Mouse (Mus musculus) E14TG2a.4 (cell line): ENCODE results near the gene Gm21983.

Source experiments
- H3K27me3 ChIP-seq: 2 replicates; pipeline ENCODE4 v1.6.1; 2014; ENCODE audit warnings: low read length, control low read depth; ENCODE audit not compliant: insufficient read depth
- H3K36me3 ChIP-seq: 2 replicates; pipeline ENCODE4 v1.6.1; 2014; ENCODE audit warnings: low read length, control low read depth; ENCODE audit not compliant: insufficient read depth
- H3K4me1 ChIP-seq: replicated peaks from 2 replicates; pipeline ENCODE4 v1.6.1; 2014; ENCODE audit warnings: low read depth, low read length, control low read depth
- H3K4me3 ChIP-seq: replicated peaks from 2 replicates; pipeline ENCODE4 v1.5.1; 2014; ENCODE audit warnings: mild to moderate bottlenecking, low read length
- H3K9me3 ChIP-seq: 2 replicates; pipeline ENCODE4 v1.6.1; 2014; ENCODE audit warnings: low read length, control low read depth
- CTCF ChIP-seq: conservative IDR thresholded peaks from 2 replicates; pipeline ENCODE4 v1.5.1; 2014; ENCODE audit warnings: low read length
- NANOG ChIP-seq: IDR thresholded peaks from 2 replicates; pipeline ENCODE4 v1.6.1; 2014; ENCODE audit warnings: borderline replicate concordance, low read length, mixed read lengths
- POU5F1 ChIP-seq: IDR thresholded peaks from 2 replicates; pipeline ENCODE4 v1.6.1; 2014; ENCODE audit warnings: low read length, borderline replicate concordance

Gm21983 gene

GRCm38 (mm10) chr7:27161744-27162143, 19.1 kb downstream of the Gm21983 start:
- H3K36me3 ChIP-seq, result peaks cover 75% of the 10 kb centered on the region
- H3K4me1 ChIP-seq, result peaks cover 82% of the 10 kb centered on the region
- TF ChIP-seq CTCF, result no peak
- no peak for TF ChIP-seq POU5F1
- no peak for TF ChIP-seq NANOG
- no peak overlapping the region for H3K4me3 ChIP-seq
- no peaks in the 10 kb centered on the region for H3K9me3 ChIP-seq
- H3K27me3 ChIP-seq, result no peaks in the 10 kb centered on the region

GRCm38 (mm10) chr7:27160921-27161320, 20.0 kb downstream of the Gm21983 start:
- peaks cover 75% of the 10 kb centered on the region for H3K36me3 ChIP-seq
- H3K4me3 ChIP-seq, result peak overlapping the region; percentile 45; the same call in 1 of the 2 replicates
- no peaks in the 10 kb centered on the region for H3K9me3 ChIP-seq
- H3K4me1 ChIP-seq, result peaks cover 89% of the 10 kb centered on the region
- no peaks in the 10 kb centered on the region for H3K27me3 ChIP-seq
- TF ChIP-seq NANOG (no peak), CTCF (no peak), POU5F1 (no peak)

DNA sequence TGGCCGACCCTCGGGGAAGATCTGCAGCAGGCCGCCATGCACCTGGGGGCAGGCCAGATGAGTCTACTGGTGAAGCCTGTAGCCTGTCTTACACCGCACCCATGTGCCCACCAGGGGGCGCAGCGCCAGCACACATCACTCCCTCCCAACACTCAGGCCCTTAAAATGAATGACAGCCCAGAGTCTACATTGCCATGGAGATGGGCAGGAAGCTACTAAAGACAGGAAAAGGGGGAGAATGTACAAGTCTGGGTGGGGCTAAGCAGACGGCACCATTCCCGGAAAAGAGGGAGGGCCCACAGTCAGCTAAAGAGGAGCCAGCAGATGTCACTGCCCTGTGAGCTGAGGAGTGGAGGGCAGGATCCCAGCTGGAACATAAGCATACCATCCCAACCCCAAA, 21.0 kb downstream of the Gm21983 start:
- peaks cover 89% of the 10 kb centered on the region for H3K4me1 ChIP-seq
- H3K36me3 ChIP-seq, result peaks cover 71% of the 10 kb centered on the region
- peak overlapping the region; percentile 45 for H3K4me3 ChIP-seq
- peak; percentile 86 for TF ChIP-seq CTCF
- no peak for TF ChIP-seq POU5F1
- H3K9me3 ChIP-seq, result no peaks in the 10 kb centered on the region
- no peaks in the 10 kb centered on the region for H3K27me3 ChIP-seq

DNA sequence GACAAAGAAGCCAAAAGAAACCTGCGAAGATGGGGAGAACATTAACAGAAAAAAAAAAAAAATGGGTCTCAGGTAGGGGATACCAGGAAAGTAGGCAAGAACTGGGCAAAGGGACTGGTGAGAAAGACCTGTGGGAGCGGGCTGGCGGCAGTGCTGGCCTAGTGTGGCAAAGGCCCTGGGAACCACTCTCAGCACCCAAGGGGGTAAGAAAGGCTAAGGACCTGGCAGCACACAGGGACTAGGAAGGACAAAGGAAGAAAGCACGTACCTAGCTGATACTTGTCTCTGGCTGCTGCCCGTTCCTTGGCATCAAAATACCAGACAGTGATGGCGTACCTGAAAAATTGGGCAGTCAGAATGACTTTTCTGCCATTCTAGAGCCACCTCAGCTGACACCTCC, 21.6 kb downstream of the Gm21983 start:
- Histone ChIP-seq H3K36me3 (peaks cover 68% of the 10 kb centered on the region), H3K4me3 (0 out of 2 replicates have a peak overlapping the region, but pooled peaks have one; percentile 26), H3K27me3 (no peaks in the 10 kb centered on the region), H3K4me1 (peaks cover 87% of the 10 kb centered on the region), H3K9me3 (no peaks in the 10 kb centered on the region)
- TF ChIP-seq NANOG, result no peak

DNA sequence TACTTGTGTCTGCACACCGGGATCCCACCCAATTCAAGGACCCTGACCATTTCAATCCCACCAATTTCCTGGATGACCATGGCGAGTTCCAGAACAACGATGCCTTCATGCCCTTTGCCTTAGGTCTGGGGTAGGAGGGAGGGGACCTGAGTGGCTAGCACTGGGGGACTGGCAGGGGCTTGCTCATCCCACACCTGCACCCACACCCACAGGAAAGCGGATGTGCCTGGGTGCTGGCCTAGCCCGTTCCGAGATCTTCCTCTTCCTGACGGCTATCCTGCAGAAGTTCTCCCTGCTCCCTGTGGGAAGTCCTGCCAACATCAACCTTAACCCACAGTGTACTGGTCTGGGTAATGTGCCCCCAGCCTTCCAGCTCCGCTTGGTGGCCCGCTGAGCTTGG, 22.7 kb downstream of the Gm21983 start:
- Histone ChIP-seq H3K4me3 (no peak overlapping the region), H3K9me3 (peaks cover 10% of the 10 kb centered on the region), H3K36me3 (peaks cover 57% of the 10 kb centered on the region), H3K27me3 (no peaks in the 10 kb centered on the region), H3K4me1 (peaks cover 79% of the 10 kb centered on the region)
- TF ChIP-seq POU5F1 (no peak), NANOG (no peak), CTCF (no peak)

- peaks cover 11% of the 10 kb centered on the region for H3K9me3 ChIP-seq
- peak overlapping the region; percentile 65 for H3K4me3 ChIP-seq
- H3K27me3 ChIP-seq, result no peaks in the 10 kb centered on the region
- H3K36me3 ChIP-seq, result peaks cover 36% of the 10 kb centered on the region
- TF ChIP-seq POU5F1 (no peak), NANOG (no peak), CTCF (no peak)
- H3K4me1 ChIP-seq, result peaks cover 66% of the 10 kb centered on the region
Observed at GRCm38 (mm10) chr7:27156005-27156404, 24.9 kb downstream of the Gm21983 start.

- no peak within 1 kb of the TSS; the same call in 1 of the 2 replicates for H3K4me3 ChIP-seq
- H3K4me1 ChIP-seq, result peaks cover 40% of the 10 kb centered on the region
- H3K36me3 ChIP-seq, result peaks cover 12% of the 10 kb centered on the region
- TF ChIP-seq CTCF (no peak), POU5F1 (no peak), NANOG (no peak)
- H3K27me3 ChIP-seq, result no peaks in the 10 kb centered on the region
- H3K9me3 ChIP-seq, result peaks cover 11% of the 10 kb centered on the region
Observed at GRCm38 (mm10) chr7:27153205-27153764, 27.6 kb downstream of the Gm21983 start, which contains the start of gene Cyp2t4. Gene Cyp2t4 (plus strand): TSS chr7:27153714.

- Histone ChIP-seq H3K4me1 (peaks cover 27% of the 10 kb centered on the region), H3K36me3 (no peaks in the 10 kb centered on the region), H3K4me3 (no peak overlapping the region), H3K9me3 (peaks cover 17% of the 10 kb centered on the region), H3K27me3 (no peaks in the 10 kb centered on the region)
- TF ChIP-seq NANOG (no peak), POU5F1 (no peak)
Observed at GRCm38 (mm10) chr7:27136410-27136996, 44.4 kb downstream of the Gm21983 start.

DNA sequence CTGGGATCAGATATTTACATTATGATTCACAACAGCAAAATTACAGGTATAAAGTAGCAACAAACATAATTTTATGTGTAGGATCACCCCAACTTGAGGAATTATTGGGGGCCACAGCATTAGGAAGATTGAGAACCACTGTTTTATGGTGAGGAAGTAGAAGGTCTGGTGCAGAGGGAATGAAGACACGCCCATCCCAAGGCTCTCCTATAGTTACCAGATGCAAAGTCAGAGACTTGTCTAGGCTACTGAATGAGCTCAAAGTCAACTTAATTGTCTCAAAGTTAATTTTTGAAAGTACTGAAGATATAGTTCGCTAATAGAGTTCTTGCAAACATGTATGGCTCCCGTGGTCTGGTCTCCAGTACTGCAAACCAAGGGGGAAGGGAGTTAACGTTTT, 47.1 kb downstream of the Gm21983 start:
- H3K27me3 ChIP-seq, result no peaks in the 10 kb centered on the region
- no peak for TF ChIP-seq CTCF
- no peak for TF ChIP-seq NANOG
- TF ChIP-seq POU5F1, result no peak
- no peak overlapping the region for H3K4me3 ChIP-seq
- peaks cover 39% of the 10 kb centered on the region for H3K4me1 ChIP-seq
- no peaks in the 10 kb centered on the region for H3K36me3 ChIP-seq
- H3K9me3 ChIP-seq, result peaks cover 6% of the 10 kb centered on the region
